Mouse (Mus musculus): ENCODE measurements around the gene Rbbp5.

GRCm38 (mm10) chr1:132476575-132476927 lies 614 bp upstream of the Rbbp5 start:
- TF ChIP-seq CTCF (IDR thresholded peaks at IDR 0.05): no peak
- no peak for TF ChIP-seq EP300 (IDR thresholded peaks at IDR 0.05)
